Mouse (Mus musculus) gastrocnemius, postnatal 25 days (tissue): ENCODE measurements around the gene Ing4. TPM values are rescaled to one million over a fixed set of nuclear protein-coding genes. Genes with fewer than 3 reads are reported as not detected.
"Not testable (repeated sequence)": the region's sequence is repeated elsewhere in the genome, so short reads cannot be mapped to it uniquely, and the experiment has no call there.

ENCODE experiments used
- DNase-seq: peaks from one replicate; pipeline ENCODE4 v3.0.0; 2022
- total RNA-seq, 2 experiments: library from RNA; stranded (reverse); gene quantifications; 1 replicate in 1 of 2; 2 replicates in 1 of 2; pipeline ENCODE4 v1.2.3; 2021

Ing4 gene
- total RNA-seq, 2 experiments from 2014 or later, result 24.2 to 29.1 TPM

DNA sequence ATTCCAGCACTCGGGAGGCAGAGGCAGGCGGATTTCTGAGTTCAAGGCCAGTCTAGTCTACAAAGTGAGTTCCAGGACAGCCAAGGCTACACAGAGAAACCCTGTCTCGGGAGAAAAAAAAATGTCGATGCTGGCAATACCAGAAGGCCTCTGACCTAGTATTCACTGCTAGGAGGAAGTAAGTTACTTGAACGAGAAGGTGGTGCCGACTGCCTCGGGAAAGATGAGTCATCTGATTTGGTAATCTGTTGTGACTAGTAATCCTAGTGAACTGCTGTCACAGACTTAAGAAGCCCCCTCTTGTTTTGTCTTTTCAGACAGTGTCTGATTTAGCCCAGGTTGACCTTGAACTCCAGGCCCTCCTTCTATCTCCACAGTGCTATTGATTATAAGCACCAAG is 1.5 kb downstream of the Ing4 start:
- no peak for DNase-seq

- no peak for DNase-seq
Observed at GRCm38 (mm10) chr6:125042081-125042480, 2.5 kb downstream of the Ing4 start.

GRCm38 (mm10) chr6:125046691-125047090 is 7.1 kb downstream of the Ing4 start:
- DNase-seq, result peak; percentile 68

- no peak for DNase-seq
Observed at GRCm38 (mm10) chr6:125049678-125050077, 10.1 kb downstream of the Ing4 start, which contains the start of gene Acrbp. Acrbp (plus strand) TSS chr6:125049689.

GRCm38 (mm10) chr6:125051237-125051636 is 11.7 kb downstream of the Ing4 start:
- DNase-seq, result no peak

- no peak for DNase-seq
Observed at GRCm38 (mm10) chr6:125061493-125061892, 21.9 kb downstream of the Ing4 start.

DNA sequence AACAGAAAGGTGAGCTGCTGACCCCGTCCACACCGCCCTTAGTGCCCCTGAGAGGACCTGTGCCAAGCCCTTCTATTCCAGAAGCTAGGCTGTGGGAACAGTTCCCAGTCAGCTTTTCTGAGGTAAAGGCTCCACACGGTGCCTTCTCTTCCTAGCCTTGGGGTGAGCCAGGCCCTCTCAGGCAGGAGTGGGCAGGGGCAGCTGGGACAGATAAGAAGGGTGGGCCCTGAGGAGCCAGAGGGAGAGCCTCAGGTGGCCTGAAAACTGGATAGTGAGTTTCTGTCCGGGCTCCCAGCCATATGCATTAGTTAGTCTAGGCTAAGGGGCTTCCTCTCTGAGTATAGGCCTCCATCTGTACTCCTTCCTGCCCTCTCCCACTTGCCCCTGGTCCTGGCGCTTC is 23.0 kb downstream of the Ing4 start:
- DNase-seq, result no peak

DNA sequence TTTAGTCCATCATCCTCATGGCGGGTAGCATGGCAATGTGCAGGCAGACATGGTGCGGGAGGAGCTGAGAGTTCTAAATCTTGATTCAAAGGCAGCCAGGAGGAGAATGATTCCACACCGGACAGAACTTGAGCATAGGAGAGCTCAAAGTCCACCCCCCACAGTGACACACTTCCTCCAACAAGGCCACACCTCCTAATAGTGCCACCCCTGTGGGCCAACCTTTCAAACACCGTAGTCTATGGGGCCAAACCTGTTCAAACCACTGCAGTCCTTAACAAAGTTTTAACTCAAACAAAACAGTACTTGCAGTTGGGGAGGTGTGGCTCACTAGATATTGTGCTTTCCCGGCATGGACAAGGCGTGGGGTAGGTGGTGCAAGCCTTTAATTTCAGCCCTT is 24.3 kb downstream of the Ing4 start:
- DNase-seq, result no peak

- not testable (repeated sequence) for DNase-seq
Observed at GRCm38 (mm10) chr6:125065223-125065622, 25.7 kb downstream of the Ing4 start.

DNA sequence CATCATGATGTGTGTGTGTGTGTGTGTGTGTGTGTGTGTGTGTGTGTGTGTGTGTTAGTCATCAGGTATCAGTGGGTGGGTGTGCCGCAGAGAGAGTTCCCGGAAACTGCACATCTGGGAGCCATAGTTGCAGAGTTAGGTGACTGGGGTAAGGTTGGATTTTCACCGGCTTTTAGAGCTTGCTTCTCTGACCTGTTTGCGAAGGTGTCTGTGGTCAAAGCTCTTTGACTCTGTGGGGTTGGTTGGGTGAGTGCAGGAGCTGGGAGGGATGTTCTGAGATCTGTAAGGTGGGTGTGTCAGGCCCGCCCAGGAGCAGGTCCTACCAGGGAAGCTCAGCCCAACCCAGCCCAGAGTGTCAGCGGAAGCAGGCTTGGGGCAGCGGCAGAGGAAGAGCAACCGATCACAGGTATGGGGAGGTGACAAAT is 28.0 kb downstream of the Ing4 start, which contains the start of gene Lpar5:
Gene Lpar5, plus strand, starts transcription at position 350 of the 425 bp plus-strand sequence.
- DNase-seq, result no peak

GRCm38 (mm10) chr6:125071170-125071895 is 31.8 kb downstream of the Ing4 start:
- DNase-seq, result no peak

DNA sequence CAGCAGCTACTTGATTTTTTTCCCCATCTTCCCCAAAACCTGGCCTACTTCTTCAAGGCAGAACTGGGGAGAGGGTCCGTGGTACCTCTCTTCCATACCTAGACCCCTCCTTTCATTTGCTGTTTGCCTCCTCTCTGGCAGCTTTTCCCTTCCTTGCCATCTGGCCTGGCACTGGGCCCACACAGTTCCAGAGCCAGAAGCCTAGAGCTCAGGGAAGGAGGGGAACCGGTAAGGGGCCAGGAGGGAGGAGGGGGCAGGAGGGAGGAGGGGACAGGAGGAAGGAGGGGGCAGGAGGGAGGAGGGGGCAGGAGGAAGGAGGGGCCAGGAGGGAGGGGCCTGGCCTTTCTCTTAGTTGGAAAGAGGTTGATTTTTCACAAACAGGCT is 32.3 kb downstream of the Ing4 start:
- no peak for DNase-seq

DNA sequence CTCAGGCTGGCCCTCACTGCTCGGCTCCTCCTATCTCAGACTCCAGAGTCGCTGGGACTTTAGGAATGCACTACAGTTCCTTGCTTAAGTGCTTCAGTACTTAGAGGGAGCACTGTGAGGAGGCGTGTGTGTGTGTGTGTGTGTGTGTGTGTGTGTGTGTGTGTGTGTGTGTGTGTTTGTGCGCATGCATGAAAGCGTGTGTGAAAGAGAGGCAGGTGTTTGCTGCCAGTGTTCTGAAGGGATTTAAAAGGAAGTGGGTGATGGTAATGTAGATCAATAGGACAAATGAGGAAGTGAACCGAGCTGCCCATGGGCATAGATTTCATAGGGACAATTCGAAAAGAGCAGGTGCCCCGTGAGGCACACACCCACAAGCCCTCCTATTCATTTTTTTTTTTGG is 34.3 kb downstream of the Ing4 start:
- no peak for DNase-seq

DNA sequence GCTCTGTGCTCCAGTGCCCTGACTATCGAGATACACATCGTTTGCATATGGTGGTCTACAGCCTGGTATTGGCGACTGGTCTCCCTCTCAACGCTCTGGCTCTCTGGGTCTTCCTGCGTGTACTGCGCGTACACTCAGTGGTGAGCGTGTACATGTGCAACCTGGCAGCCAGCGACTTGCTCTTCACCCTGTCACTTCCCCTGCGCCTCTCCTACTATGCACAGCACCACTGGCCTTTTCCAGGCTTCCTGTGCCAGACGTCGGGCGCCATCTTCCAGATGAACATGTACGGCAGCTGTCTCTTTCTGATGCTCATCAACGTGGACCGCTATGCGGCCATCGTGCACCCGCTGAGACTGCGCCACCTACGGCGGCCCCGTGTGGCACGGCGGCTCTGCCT is 41.8 kb downstream of the Ing4 start:
- DNase-seq, result no peak

DNA sequence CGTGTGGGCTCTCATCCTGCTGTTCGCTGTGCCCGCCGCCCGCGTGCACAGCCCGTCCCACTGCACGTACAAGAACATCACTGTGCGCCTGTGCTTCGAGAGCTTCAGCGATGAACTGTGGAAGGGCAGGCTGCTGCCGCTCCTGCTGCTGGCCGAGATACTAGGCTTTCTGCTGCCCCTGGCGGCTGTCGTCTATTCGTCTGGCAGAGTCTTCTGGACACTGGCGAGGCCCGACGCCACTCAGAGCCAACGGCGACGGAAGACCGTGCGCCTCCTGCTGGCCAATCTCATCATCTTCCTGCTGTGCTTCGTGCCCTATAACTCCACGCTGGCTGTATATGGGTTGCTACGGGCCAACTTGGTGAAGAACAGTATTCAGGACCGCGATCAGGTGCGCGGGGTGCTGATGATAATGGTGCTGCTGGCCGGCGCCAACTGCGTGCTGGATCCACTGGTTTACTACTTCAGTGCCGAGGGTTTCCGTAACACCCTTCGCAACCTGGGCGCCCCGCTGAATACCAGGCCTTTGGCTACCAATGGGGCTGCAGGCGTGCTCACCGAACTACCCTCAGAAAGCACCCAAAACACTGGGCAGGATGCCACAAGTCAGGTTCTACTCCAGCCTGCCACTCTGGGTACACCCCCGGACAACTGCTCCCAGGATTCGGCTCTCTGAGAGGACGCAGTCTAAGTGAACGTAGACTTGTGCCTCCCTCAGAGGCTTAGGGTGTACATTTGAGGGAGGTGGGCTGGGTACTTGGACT is 42.4 kb downstream of the Ing4 start:
- peak; percentile 88 for DNase-seq

- DNase-seq, result no peak
Observed at GRCm38 (mm10) chr6:125082801-125083386, 43.3 kb downstream of the Ing4 start.

- no peak for DNase-seq
Observed at GRCm38 (mm10) chr6:125084424-125084823, 44.9 kb downstream of the Ing4 start.

DNA sequence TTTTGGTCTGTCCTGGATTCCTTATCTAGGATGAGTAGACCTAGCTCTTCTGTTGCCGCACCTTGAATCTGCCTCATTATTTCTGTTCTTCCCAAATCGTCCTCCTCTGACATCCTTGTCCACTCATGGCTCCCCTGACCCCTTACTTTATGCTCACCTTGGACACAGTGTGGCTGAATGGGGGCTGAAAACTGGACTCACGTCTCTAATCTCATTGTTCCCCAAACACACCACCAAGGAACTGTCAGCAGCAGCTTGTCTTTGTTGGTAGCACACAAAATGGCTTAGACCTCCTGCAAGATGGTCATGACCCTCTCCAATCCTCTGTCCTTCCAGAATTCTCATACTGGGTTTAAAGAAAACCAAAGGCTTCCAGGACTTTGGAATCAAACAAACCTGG is 48.4 kb downstream of the Ing4 start:
- no peak for DNase-seq

DNA sequence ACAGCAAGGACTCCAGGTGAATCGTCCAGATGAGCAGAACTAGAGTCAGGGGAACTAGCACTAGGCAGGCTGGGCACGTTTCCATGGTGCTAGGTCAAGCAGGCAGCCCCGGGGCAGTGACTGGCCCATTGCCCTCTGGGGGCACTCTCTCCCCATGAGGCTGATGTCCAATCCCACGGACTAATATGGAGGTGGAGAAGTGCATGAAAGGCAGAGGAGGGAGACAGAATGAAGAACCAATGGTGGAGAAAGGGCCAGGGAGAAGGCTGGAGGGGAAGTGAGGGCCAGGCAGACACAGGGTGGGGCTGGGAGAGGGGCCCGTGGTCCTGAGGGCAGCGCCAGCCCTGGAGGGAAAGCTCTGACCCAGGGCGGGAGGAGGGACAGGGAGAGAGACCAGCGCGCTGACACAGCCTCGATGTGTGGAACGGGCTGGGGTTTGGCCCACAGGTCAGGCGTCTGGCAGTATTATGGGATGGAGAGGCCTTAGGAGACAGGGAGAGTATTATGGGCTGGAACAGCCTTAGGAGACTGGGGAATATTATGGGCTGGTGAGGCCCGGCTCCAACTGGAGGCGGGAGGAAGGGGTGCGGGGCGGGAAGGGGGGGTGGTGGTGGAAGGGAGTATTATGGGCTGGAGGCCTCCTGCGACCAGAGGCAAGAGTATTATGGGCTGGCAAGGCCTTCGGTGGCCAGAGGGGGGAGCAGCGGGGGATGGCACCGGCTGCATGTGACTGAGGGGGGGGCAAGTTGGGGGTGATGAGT is 49.2 kb downstream of the Ing4 start:
- peak; percentile 84 for DNase-seq

- DNase-seq, result peak; percentile 86
Observed at GRCm38 (mm10) chr6:125089521-125090321, 50.2 kb downstream of the Ing4 start.

DNA sequence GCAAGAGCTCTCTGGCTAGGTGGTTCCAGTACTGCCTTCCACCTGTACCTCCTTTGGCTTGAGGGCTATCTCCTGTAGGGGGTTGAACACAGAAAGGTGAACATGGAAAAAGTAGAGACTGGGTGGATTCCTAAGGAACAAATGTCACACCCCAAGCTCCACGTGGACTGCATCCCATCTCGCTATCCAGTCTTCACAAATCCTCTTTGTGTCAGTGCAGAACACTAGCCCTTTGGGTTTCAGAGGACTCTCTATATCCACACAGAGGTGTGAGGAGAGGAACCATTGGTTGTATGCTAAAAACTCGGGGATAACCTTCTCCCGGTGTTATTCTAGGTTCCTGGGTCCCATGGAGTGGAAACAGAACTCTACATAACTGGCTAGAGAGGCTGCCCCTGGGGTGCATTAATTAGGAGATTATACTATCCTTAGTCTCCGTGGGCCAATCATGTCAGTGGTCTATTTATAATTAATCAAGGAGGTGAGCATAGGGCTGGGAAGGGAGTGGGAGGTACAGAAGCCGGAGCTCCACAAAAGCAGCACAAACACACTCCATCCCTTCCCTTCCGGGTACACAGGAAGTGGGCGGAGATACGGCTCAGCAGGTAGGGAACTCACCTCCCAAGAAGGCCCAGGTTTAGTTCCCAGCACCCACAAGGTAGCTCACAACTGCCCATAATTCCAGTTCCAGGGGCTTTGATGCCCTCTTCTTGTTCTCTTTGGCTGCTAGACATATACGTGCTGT is 51.0 kb downstream of the Ing4 start:
- DNase-seq, result no peak
